Mouse (Mus musculus): ENCODE results near the gene Sparc.
"Not testable (repeated sequence)": the region's sequence is repeated elsewhere in the genome, so short reads cannot be mapped to it uniquely, and the experiment has no call there.

Sparc gene

DNA sequence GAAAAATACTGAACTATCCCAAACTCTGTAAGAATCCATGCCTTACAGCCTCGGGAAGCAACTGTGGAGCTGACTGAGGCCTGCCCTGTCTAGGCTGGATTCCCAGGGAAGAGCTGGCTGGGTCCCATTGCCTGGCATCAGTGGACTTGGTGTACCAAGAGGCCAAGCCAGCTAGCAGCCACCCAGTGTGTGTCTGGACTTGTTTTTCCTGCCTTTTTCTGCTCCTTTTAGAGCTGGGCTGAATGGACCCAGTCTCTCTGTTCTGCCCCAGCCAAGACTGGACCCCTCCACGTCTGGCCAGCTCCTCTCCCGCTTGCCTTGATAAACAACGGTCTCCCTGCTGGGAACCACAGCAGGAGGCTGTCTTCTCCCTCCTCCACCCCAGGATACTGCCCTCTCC is 15.0 kb upstream of the Sparc start:
- no peak for DNase-seq (ENCODE audit: low spot score in 2 of 2)

DNA sequence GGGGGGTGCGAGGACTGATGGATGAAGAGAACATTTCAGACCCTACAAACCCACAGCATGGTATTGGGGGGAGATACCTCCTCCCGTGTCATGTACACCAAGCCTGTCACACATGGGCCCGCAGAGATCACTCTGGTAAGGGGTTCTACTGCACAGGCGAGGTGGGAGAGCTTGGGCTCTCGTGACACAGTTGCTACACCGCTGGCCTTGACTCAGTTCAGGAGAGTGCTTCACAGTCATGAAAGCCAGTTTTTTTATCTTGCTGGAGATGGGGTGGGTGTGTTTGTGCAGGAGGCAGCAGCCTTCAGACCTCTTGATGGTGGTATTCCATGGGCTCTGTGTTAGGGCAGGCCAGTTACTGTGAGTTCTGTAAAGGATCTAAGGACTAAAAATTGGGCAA is 13.1 kb upstream of the Sparc start:
- no peak for DNase-seq (ENCODE audit: low spot score in 2 of 2)

DNA sequence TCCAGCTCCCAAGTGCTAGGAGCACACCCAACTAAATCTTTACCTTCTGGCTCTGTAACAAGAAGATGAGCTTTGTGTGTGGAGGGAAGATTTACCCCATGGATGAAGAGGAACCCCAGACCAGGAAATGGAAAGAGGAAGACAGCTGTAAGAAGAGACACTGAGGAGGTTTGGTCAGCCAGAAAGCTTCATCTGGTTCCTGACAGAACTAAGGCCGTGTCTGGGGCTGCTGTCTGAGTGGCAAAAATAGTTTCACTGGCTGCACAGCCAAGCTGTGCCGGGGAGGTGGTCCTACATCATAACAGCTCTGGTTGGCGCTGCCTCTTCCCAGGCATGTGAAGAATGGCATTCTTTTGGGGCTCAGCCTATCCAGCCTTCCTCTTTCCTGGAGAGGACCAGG is 10.0 kb upstream of the Sparc start:
- DNase-seq (ENCODE audit: low spot score in 2 of 2), result no peak

DNA sequence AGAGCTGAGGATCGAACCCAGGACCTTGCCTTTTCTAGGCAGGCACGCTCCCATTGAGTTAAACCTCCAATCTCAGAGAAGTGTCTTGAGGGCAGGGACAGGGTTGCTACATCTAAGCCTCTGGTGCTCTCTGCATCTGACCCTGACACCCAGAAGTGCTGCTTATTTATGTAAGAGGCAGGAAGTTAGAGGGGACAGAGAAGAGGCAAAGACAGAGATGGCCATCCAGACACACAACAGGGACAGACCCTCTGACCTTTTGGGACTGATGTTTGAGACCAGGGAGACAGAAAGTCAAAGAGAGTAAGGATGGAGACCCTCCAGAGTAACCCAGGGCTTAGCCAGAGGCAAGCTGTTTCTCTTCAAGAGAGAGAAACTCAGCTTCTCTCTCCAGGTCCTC is 7.0 kb upstream of the Sparc start:
- DNase-seq (ENCODE audit: low spot score in 2 of 2), result no peak

DNA sequence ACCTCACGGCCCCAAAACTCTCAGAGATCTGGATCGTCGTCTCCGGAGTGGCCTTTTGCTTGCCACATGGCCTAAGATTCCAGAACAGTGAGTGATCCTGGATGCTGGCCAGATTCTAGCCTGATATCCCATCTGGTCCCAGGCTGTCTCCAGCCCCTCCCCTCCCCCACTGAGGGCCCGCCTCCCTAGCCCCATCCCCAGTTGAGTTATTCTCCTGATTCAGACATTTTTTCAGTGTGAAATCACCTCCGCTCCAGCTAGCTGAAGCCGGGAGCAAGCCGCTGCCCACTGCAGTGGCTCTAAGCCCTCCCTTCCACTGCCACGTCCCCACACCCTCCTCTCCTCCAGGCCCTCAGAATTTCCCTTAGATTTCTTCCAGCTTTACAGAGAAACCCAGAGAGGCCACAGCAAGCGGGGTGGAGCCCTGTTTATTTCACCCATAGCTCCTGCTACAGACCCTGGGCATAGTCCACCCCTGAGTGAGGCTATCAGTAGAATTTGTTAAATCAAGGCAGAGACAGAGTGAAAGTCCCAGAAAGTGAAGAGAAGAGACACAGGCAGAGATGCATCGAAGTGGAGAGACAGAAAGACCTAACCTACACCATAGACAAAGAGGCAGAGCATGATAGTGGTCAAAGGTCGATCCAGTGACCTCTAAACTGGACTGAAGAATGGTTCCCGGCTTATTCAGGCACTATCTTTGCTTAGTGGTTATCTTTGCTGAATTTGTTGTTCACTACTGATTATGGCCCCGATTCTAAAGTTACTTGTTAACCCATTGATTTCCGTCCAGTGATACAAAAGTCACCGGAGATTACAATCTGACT is 5.4 kb upstream of the Sparc start:
- DNase-seq (ENCODE audit: low spot score in 2 of 2), result peak; percentile 88 to 93

DNA sequence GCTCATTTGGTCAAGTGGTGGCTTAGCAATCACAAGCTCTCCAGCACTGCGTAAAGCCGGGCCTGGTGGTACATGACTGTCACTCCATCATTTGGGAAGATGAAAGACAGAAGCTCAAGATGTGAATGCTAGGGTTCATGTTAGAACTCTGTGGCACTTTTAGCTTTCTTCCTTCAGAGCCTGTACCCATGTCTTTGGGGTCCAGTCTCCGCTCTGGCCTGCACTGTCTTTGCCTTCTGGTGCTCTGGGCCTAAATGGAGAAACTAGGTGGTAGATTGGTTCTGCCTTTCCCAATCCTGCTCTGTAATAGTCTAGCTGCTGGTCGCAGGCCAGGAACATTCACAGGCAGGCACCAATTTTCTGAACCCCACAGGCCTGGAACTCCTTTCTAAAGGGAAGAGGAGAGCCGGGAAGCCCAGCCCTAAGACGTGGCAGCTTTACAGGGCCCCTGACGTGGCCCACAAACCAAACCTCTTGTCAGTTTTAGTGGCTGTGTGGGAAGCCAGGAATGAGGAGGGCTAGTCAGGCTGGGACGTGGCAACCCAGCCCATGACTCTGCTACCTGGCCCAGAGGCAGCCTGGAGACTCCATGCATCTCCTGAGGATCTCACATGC is 1.9 kb upstream of the Sparc start:
- DNase-seq (ENCODE audit: low spot score in 2 of 2), result no peak

DNA sequence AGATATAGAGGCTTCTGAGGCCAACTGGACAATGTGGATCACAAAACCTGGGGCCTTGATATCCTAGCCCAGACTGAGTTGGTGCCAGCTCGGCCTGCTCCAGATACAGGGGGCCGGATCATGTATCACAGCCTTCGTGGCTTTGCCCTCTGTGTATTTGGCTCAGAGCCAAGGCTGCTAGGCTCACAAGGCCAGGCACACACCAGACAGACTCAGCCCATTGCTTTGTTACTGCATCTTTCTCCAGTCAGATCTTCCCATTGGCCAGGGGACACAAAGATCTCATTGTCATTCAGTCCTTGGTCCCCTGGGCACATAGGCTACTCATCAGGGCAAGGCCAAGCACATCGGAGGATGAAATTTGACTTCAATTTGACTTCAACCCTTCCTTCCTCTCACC is 773 bp upstream of the Sparc start:
- DNase-seq (ENCODE audit: low spot score in 2 of 2), result peak in 1 of 2 experiments; percentile 50

DNA sequence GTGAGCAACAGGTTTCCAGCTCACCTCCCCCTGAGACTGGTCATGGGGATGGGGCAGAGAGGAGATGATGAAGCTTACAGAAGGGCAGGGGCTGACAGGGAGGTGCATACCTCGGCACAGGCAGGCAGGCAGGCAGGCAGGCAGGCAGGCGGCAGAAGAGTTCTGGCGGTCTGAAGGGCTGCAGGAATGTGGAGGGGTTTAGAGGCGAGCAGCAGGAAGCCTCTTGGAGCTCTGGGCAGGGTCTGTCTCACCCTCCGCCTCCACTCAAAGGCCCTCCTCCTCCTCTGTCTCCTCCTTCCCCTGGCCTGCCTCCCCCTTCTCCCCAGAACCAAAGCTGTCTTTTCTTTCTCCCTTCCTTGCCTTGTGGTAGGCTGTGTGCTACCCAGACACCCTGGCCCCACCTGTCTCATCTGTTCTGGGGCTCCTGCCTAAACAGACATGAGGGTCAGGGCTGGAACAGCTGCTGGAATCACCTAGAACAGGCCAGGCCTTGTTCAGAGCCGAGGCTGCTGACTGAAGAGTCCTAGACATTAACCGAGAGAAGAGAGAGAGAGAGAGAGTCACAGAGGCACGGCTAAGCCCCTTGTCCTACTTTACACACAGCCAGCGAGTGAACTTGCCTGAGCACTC is 3.2 kb downstream of the Sparc start:
- peak; percentile 76 to 80 for DNase-seq (ENCODE audit: low spot score in 2 of 2)

DNA sequence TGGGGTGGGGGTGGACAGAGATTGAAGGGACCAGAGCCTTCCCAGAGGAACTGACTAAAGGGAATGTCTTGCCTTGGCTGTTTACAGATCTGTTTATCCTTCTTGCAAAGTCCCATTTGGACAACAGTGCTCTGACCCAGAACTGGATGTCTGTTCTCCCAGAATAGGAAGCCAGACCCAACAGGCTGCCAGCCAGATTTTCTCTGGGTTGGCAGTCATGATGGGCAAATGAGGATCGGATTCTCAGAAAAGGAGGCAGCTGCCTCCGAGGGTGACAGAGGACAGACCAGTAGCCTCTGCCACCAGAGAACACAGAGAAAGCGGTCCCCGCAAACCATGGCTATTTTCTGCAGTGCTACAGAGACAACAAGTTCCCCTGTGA is 3.7 kb downstream of the Sparc start:
- DNase-seq (ENCODE audit: low spot score in 2 of 2), result no peak

DNA sequence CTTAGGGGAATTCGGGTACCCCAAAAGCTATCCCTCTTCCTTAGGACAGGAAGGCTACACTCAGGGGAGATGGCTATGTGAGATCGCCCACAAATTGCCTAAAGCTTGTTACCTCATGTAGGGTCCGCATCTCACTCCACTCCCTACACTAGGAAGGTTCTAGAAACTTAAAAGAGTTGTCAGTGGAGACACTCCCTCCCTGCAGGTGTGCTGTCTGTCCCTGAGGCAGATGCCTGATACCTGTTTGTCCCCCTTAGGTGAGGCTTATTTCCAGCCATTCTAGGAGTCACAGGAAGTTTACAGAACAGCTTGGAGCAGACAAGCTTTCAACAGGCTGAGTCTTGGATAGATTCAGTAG is 4.3 kb downstream of the Sparc start:
- no peak for DNase-seq (ENCODE audit: low spot score in 2 of 2)

DNA sequence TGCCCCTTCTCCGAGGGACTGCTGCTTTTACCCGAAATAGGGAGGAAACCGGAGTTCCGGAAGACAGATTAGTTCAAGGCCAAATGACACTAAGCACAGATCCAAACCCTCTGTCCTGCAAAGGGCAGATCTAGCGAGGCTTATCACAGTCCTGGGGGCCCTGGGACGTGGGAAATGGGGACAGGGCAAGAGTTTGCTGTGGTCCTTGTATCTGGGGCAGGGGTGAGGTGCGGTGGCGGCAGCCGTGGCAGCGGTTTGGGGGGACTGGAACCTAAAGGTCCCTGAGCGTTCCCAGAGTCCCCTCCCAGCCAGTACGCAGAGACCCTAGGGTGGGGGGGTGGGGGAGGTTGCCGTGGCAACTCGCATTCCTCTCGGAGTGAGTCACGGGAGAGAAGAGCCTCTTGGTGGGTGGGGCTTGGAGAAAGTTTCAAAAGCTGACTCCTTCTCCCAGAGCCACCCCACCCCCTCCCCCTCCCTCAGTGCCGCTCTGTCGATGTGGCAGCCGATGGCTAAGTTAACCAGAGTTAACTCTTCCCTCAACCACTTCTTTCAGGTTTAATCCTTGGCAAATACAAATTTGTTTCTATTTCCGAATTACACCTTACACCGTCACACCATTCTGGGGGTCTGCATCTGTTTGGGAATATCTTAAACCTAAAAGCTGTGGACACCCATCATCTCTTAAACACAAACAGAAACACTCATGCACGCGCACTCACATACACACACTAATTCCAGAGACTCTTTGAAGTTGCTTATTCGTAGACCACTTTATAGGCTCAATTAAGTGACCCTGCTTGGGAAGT is 4.9 kb downstream of the Sparc start:
- peak in 1 of 2 experiments; percentile 54 for DNase-seq (ENCODE audit: low spot score in 2 of 2)

DNA sequence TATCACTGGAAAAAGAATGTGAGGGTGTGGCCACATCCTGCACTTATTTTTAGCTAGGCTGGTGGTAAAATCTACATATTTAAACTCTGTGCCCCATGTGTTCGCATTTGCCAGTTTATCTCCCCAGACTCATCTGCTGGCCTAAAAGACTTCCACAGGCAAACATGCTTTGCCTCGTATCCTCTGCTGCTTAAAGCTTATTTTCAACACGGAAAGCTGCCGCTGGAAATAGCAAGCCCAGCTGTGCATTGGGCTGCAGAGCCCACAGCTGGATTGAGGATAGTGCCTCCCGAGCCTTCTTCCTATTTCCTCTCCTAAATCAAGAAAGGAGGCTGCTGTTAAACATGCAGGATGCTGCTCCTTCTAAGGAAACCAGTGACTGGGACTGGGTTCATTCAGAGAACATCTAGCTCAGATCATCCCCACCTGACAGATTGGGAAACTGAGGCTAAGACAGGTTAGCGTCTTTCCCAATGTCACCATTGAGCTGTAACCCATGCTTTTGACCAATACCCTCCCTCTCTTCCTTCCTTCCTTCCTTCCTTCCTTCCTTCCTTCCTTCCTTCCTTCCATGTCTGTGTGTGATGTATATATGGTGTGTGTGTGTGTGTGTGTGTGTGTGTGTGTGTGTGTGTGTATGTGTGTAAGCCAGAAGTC is 6.2 kb downstream of the Sparc start:
- DNase-seq (ENCODE audit: low spot score in 2 of 2), result no peak

DNA sequence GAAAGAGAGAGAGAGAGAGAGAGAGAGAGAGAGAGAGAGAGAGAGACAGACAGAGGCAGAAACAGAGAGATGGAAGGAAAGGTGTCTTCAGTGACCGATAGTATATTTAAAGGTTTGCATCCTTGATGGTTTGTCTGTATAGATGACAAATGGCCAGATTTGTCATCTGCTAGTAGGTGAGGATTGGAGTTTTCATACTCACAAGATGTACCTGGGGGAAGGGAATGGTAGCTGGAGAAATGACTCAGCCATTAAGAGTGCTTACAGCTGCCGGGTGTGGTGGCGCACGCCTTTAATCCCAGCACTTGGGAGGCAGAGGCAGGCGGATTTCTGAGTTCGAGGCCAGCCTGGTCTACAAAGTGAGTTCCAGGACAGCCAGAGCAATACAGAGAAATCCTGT is 7.3 kb downstream of the Sparc start:
- not testable (repeated sequence) for DNase-seq (ENCODE audit: low spot score in 2 of 2)

DNA sequence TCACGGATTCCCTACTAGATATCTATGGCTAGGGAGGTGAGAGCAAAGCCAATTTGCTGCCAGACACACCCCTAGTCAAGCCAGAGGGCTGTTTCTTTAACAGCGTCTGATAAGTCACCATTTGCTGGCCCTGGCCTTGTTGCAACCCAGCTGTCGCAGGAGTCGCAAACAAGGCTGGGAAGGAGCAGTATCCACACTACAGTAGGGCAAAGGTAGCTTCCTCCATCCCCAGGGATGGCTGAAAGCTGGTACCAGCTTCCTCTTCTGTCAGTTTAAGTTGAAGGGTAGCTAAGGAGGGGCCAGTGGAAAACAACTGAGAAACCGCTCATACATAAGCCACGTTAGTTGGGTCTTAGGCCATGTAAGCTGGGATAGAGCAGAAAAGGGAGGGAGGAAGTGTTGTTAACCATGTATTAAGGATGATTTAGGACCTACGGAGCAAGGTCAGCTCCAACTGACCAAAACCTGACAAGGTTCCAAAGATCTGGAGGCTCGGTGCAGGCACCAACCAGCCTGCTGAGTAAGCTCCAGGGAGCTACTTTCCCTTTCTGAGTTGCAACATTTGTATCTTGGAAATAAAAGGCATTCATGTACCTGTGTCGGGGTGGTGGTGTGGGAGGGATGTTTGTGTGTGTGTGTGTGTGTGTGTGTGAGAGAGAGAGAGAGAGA is 7.8 kb downstream of the Sparc start:
- DNase-seq (ENCODE audit: low spot score in 2 of 2), result no peak

DNA sequence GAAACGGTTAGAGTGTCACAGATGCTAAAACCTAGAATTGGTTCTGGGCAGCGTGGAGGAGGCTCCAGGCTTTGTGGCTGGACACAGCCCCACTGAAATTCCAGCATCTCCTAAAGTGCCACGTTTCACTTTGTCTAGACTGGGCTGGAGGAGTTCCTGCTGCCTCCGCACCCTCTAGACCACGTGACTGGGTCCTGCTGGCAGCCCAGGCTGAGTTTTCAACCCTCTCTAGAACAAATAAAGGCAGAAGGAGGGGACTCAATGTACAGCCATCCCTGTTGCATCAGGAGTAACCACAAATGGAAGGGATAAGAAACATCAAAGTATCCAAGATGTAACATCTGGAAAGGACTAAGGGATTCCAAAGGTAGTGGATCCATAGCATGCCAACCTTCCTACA is 8.7 kb downstream of the Sparc start:
- peak in 1 of 2 experiments; percentile 43 for DNase-seq (ENCODE audit: low spot score in 2 of 2)

DNA sequence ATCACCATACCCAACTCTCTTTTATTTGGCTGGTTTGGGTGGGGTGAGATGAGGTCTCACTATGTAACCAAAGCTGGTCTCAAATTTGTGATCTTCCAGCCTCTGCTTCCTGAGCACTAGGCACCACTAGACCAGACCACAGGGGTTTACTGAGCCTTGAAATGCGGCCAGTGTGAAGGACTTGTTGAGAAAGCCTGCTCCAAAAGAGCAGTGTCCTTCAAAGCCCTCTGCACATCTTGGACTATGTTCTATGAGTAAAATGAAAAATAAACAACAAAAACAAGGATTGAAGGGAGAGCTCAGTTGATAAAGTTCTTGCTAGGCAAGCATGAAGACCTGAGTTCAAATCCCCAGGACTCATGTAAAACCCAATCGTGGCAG is 9.6 kb downstream of the Sparc start:
- DNase-seq (ENCODE audit: low spot score in 2 of 2), result no peak

DNA sequence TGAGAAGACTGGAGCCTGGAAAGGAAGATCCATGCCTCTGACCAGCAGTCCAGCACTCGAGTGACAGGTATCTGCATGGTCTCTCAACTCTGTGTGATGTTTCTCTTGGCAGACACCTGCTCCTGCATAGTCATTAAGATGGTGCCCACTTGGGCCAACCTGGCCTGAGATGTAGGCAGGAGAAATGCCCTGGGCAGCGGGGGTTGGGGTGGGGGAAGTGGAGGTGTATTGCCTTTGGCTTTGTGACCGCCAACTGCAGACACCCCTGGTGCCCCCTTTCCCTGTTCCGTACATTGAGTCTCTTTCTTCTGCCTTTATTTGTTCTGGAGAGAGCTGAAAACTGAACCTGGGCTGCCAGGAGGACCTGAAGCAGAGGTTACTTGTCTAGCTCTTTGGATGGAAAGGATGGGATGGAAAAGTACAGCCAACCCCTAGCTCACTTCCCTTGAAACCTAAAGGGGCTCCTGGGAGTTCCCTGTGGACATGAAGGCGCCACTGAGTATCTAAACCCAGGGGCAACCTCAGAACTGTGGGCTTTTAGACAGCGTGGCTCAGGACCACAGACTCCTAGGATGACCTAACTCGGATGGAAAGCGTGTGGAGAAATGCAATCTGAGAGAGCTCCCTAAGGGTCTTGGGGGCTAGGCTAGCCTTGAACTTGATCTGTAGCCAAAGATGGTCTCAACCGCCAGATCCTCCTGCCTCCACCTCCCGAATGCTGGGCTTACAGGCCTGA is 10.1 kb downstream of the Sparc start:
- DNase-seq (ENCODE audit: low spot score in 2 of 2), result no peak

DNA sequence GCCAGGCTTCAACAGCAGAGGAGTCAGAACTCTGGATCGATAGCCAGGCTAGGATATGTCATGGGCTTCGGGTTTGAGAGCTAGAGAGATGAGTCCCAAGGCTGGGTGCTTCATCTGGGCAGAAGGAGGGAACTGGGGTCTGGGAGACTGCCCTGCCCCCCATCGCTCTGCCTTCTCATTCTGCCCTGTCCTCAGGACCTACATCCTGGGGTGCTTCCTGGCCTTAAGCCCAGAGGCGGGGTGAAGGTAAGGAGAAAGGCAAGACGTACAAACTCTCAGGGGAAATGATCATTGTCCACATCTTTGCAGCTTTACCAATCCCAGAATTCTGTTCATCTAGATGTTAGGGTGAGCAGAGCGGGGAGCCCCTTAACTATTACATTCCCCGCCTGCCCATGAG is 10.9 kb downstream of the Sparc start:
- no peak for DNase-seq (ENCODE audit: low spot score in 2 of 2)

DNA sequence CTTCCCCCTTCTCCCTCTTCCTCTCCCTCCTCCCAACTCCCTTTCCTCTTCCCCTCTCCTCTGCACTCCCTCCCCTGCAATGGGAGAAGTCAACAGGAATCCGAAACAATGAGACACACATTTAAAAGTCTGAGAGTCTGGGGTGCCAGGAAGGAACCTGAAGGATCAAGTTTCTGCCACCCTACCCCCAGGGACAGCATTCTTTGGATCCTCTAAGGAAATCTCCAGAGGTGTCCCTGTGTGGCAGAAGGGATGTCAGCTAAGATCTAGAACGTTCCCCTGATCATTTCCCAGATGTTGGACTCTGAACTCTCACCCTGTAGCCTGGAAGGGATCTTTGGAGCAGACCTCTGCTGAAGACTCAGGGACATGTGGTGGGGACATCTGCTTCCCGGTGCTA is 12.5 kb downstream of the Sparc start:
- DNase-seq (ENCODE audit: low spot score in 2 of 2), result no peak

DNA sequence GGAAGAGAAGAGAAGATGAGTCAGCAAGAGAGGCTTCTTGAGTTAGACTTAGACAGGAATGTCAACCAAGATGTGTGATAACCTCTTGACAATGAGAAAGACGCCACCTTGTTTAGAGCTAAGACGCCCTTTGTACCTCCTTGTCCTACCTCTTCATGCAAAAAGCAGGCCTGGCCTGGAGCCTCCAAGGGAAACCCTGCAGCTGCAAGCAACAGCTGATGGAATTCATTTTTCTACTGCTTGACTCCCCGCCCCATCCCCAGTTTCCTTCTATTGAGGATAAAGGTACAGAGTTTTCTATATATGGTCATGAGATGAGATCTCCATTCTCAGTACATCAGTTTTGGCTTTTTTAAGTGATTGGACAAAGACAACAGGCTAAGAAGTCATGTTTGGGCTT is 13.0 kb downstream of the Sparc start:
- DNase-seq (ENCODE audit: low spot score in 2 of 2), result no peak

DNA sequence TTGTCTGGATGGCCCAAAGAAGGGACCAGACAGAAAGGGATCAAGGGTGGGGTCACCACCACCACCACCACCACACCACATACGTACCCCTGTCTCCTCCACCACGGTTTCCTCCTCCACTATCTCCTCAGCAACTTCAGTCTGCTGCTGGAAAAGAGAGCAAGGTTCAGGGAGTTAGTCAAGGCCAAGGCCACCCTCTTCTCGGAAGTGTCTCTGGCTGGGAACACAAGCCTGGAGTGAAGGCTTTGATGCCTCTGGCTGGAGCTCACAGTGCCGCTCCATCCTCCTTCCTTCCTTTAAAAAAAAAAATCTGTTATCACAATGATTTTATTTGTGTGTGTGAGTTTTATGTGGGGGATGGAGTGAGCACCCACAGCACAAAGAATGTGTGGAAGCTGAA is 15.8 kb downstream of the Sparc start:
- DNase-seq (ENCODE audit: low spot score in 2 of 2), result no peak
